Mouse (Mus musculus) bone marrow, adult 2 months (tissue): ENCODE measurements around the gene Cntn1. TPM values are rescaled to one million over a fixed set of nuclear protein-coding genes. Genes with fewer than 3 reads are reported as not detected.

Experiments used
- H3K27ac ChIP-seq: fragments of 200-500 bp; 2 replicates; pipeline ENCODE4 v1.5.1; 2012; ENCODE audit warnings: low read depth, mild to moderate bottlenecking, control low read depth, inconsistent platforms, low read length; ENCODE audit not compliant: control insufficient read depth, poor library complexity, insufficient read depth
- H3K4me1 ChIP-seq: fragments of 200-500 bp; 2 replicates; pipeline ENCODE4 v1.6.1; 2011; ENCODE audit warnings: low read length; ENCODE audit not compliant: control insufficient read depth, insufficient read depth
- H3K4me3 ChIP-seq: fragments of 200-500 bp; replicated peaks from 2 replicates; pipeline ENCODE3; 2011; ENCODE audit warnings: mild to moderate bottlenecking, low read depth, low read length, control low read depth; ENCODE audit not compliant: control insufficient read depth
- CTCF ChIP-seq: fragments of 200-500 bp; IDR thresholded peaks from 2 replicates; pipeline ENCODE4 v1.5.1; 2011; ENCODE audit warnings: low read length, control low read depth; ENCODE audit not compliant: control insufficient read depth, insufficient read depth
- POLR2A ChIP-seq: fragments of 200-500 bp; IDR thresholded peaks from 2 replicates; pipeline ENCODE4 v1.6.1; 2011; ENCODE audit warnings: low read depth, mild to moderate bottlenecking, control low read depth, low read length, borderline replicate concordance; ENCODE audit not compliant: control insufficient read depth
- WGBS: fragments of 180-500 bp; shearing (Covaris S2); methylation state at CpG from one replicate; pipeline ENCODE4 v1.1.7; 2018; 5-methylcytosine and 5-hydroxymethylcytosine counted together
- polyA plus RNA-seq: library from polyadenylated mRNA; stranded (reverse); fragments of >200 nt; gene quantifications from 2 replicates; pipeline ENCODE4 v1.2.4, GENCODE M21; 2011; ENCODE audit warnings: low replicate concordance; ENCODE audit not compliant: missing spikeins, insufficient read depth, insufficient read length

Gene Cntn1
- polyA plus RNA-seq, 1 experiment: not detected

DNA sequence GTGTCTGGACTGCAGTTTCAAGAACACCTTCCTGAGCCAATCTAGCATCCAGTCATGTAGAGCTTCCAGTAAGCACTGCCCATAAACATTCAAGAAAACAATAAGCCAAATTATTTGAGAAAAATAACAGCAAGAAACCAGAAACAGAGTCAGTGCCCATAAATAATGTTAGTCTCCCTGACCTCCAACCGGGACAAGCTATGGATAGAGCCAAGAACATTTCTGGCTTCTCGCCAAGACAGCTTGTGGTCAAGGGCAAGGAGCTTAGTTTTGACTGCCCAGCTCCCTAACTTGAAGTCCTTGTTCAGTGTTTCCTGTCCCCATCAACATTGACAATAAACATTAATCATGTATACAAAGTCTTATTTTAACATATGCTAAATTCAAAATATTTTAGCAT lies 139.0 kb downstream of the Cntn1 start:
- no peak overlapping the region for H3K4me3 ChIP-seq
- TF ChIP-seq POLR2A (no peak), CTCF (no peak)
- H3K27ac ChIP-seq: no peak overlapping the region
- 38% methylated on average over 2 of the region's 2 CpGs for WGBS
- H3K4me1 ChIP-seq: no peaks in the 10 kb centered on the region

GRCm38 (mm10) chr15:92200326-92200985 lies 149.5 kb downstream of the Cntn1 start:
- H3K4me3 ChIP-seq: no peak overlapping the region
- WGBS: 75% methylated on average over 6 of the region's 6 CpGs
- no peak for TF ChIP-seq POLR2A
- TF ChIP-seq CTCF: no peak
- no peak overlapping the region for H3K27ac ChIP-seq
- H3K4me1 ChIP-seq: no peaks in the 10 kb centered on the region

DNA sequence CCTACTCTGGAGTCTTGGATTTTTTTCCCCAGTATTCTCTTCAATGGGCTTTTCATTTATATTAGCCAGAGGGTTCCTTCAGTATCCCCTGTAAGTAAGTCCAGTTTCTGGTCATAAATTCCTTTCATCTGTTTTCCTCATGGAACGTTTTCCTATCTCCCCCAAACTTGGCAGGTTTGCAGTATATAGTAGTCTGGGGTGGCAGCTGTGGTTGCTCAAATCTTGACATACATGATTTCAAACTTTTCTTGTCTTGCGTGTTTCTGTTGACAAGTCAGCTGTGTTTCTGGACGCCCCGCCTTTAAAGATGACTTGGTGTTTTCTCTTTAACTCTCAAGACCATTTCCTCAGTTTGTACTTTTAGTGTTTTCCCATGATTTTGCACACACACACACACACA lies 155.7 kb downstream of the Cntn1 start:
- 84% methylated on average over 4 of the region's 4 CpGs for WGBS
- Histone ChIP-seq H3K4me3 (no peak overlapping the region), H3K27ac (no peak overlapping the region), H3K4me1 (no peaks in the 10 kb centered on the region)
- TF ChIP-seq POLR2A (no peak), CTCF (no peak)

DNA sequence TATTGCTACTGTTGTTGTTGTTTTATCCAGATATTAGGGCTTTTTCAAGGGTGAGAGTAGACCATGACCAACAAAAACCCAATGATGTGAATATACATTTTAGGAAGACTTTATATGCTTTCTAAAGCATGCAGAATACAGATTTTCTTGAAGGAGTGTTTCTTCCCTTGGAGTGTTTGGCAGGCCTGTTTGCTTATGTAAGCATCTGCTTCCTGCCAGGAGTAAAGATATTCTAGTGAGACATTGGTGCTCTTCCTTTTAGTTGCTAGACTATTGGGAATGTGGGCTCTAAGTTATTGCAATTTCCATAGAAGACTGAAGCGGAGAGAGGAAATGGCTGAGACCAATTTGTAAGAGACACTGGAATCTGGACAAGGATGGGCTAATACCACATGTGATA lies 158.8 kb downstream of the Cntn1 start:
- no peaks in the 10 kb centered on the region for H3K4me1 ChIP-seq
- no peak overlapping the region for H3K27ac ChIP-seq
- H3K4me3 ChIP-seq: no peak overlapping the region
- TF ChIP-seq CTCF (no peak), POLR2A (no peak)
- 67% methylated on average over 1 of the region's 1 CpGs for WGBS

DNA sequence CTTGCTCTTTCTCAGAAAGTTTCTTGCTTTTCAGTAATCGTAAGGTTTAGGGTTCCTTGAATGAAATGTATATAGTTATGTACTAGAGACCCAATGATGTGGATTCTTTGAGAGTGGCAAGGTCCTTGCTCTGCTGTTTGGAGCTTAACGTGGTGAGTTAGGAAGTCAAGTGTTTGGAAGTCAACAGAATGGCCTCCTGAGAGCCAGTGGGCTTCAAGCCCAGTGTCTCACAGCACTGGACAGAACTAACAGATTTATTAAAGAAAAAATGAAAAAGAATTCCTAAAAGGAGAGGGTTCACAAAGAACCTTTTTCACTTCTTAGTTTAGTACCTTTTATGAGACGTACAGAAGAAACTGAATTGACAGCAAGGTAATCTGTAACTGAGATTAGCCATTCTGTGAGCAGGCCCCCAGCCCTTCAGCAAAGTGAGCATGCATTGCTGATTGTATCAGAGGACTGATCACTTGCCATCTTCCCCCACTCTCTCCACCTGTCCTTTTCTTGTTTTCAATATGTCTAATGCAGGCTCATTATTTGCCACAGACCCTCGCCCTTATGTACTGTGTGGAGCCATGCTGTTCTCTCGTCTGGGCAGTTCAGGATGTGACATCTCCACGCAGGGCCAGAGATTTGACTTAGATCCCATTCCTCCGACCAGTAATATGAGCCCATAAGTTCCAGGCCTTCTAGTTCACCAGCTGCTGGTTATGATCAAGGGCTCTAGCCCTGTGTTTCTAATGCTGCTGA lies 159.7 kb downstream of the Cntn1 start:
- H3K4me3 ChIP-seq: no peak overlapping the region
- TF ChIP-seq CTCF (no peak), POLR2A (no peak)
- no peak overlapping the region for H3K27ac ChIP-seq
- 76% methylated on average over 7 of the region's 7 CpGs for WGBS
- no peaks in the 10 kb centered on the region for H3K4me1 ChIP-seq

DNA sequence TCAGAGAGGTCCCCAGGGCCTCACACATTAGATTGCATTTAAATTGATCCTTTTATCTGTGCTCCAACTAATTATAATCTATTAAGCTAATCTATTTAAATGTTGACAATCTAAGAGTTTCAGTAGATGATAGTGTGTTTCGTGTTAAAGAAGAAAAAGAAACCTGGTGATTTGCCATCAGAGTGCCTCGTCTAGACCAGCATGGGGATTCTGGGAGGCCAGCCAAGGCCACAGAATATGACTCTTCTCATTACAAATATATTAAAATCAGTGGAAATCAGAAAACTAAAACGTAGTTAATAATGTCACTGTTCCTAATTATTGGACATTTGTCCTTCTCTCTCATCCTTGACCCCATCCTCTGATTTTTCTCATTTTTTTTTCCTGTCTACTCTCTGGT lies 164.9 kb downstream of the Cntn1 start:
- H3K27ac ChIP-seq: no peak overlapping the region

GRCm38 (mm10) chr15:92221446-92221845 lies 170.5 kb downstream of the Cntn1 start:
- TF ChIP-seq CTCF: no peak
- TF ChIP-seq POLR2A: no peak
- H3K4me1 ChIP-seq: no peaks in the 10 kb centered on the region
- no peak overlapping the region for H3K4me3 ChIP-seq
- H3K27ac ChIP-seq: no peak overlapping the region
- WGBS: 61% methylated on average over 2 of the region's 2 CpGs

More for the DNA sequence above, 164.9 kb downstream of the Cntn1 start:
- TF ChIP-seq CTCF: no peak
- TF ChIP-seq POLR2A: no peak
- Histone ChIP-seq H3K4me1 (no peaks in the 10 kb centered on the region), H3K4me3 (no peak overlapping the region)
- 59% methylated on average over 3 of the region's 3 CpGs for WGBS

- no peak overlapping the region for H3K4me3 ChIP-seq
Observed at GRCm38 (mm10) chr15:92231386-92231785, 180.4 kb downstream of the Cntn1 start.

More at GRCm38 (mm10) chr15:92231386-92231785, 180.4 kb downstream of the Cntn1 start:
- TF ChIP-seq CTCF (no peak), POLR2A (no peak)
- Histone ChIP-seq H3K4me1 (no peaks in the 10 kb centered on the region), H3K27ac (no peak overlapping the region)
- WGBS: 11% methylated on average over 7 of the region's 7 CpGs
